Mouse (Mus musculus): ENCODE results near the gene Olfr459.
A peak's percentile ranks its signal among the peaks of the same experiment; 100 is the strongest.

DNA sequence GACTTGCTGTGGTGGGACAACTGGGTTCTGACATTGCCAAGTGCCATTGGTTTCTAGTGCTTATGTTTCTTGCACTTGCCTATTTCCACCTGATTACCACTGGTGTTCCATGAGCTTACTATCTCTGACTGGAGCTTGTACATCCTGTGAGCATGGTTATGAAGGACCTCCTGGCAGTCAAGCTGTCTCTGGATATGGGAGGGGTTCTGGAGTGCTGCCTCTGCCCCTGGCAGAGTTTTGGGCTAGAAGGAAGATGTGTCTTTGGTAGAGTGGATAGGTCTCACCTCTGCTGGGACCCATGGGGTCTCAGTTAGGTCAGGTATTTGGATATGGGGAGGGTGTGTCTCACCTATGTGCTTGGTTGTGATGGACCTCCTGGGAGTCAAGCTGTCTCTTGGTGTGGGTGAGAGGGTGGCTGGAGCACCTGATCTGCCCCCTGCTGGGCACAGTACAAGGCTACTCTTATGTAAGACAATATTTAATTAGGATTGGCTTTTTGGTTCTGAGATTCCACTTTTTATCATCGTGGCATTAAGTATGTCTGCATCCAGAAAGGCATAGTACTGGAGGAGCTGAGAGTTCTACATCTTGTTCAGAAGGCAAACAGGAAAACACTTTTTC is 46.9 kb downstream of the Olfr459 start:
- peak; percentile 71 for TF ChIP-seq CTCF (IDR thresholded peaks at IDR 0.05; ENCODE audit: low read depth)
- TF ChIP-seq EP300 (IDR thresholded peaks at IDR 0.05; ENCODE audit: low read depth), result no peak
